27 mouse cellular contexts compared by ENCODE assay signal in the genomic region with DNA sequence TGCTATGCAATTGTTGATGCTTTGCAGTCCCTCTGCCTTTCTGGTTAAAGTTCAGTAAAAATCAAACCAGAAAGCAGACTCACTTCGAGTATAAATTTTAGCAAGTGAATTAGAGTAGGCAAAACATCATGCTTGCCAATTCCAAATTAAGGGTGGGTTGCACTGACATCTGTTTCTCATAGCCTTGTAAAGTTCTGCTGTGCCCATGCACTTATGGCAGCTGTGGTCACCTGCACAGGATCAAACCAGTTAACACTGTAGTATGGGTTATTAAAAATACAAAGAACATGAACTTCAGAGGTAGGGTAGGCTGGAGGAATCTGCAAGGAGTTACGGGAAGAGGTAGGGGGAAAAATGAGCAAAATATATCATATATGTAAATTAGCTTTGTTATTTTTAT. TPM values are rescaled to one million over a fixed set of nuclear protein-coding genes. Genes with fewer than 3 reads are reported as not detected.
DNase-seq lines count a peak whose midpoint lies in the region; ATAC-seq and TF ChIP-seq lines count a peak whose summit lies in the region.
"Had no signal": no experiment of that assay in that cellular context is flagged by ENCODE, and none has a peak within 500 bp of the region (broad histone marks: within the 10 kb centered on the region; RNA-seq: fewer than 3 reads in every experiment).

No protein-coding gene starts in this region.

- no peaks in the 10 kb centered on the region for H3K4me1 ChIP-seq in embryonic facial prominence, embryonic 11.5 days (ENCODE audit: control insufficient read depth, insufficient read depth, low read length)
- H3K4me1 ChIP-seq in embryonic facial prominence, embryonic 10.5 days, result no peaks in the 10 kb centered on the region
- 0 out of 2 replicates have a peak, but pooled peaks cover 8% of the 10 kb centered on the region for H3K4me1 ChIP-seq in limb, embryonic 11.5 days (ENCODE audit: control insufficient read depth, insufficient read depth, low read length)
- H3K4me1 ChIP-seq in limb, embryonic 10.5 days, result peaks cover 19% of the 10 kb centered on the region
- peaks cover 14% of the 10 kb centered on the region for H3K4me1 ChIP-seq in limb, embryonic 14.5 days (ENCODE audit: control insufficient read depth, insufficient read depth, low read length)
- H3K4me1 ChIP-seq in hindbrain, embryonic 16.5 days (ENCODE audit: control insufficient read depth, insufficient read depth, low read depth, low read length), result no peaks in the 10 kb centered on the region
- H3K4me1 ChIP-seq: forebrain, embryonic 15.5 days; heart, embryonic 10.5 days; intestine, embryonic 15.5 days had no signal

- WGBS in embryonic facial prominence, embryonic 11.5 days, result 54% methylated on average over 2 of the region's 2 CpGs
- 80% methylated on average over 2 of the region's 2 CpGs for WGBS in embryonic facial prominence, embryonic 10.5 days
- WGBS in limb, embryonic 11.5 days, result 47% methylated on average over 2 of the region's 2 CpGs
- WGBS in limb, embryonic 10.5 days, result 68% methylated on average over 2 of the region's 2 CpGs
- 22% methylated on average over 2 of the region's 2 CpGs for WGBS in limb, embryonic 14.5 days
- WGBS in hindbrain, embryonic 16.5 days, result 83% methylated on average over 2 of the region's 2 CpGs

- H3K36me3 ChIP-seq in embryonic facial prominence, embryonic 11.5 days (replicated peaks; ENCODE audit: control insufficient read depth, insufficient read depth, low read depth, low read length), result no peaks in the 10 kb centered on the region
- no peaks in the 10 kb centered on the region for H3K36me3 ChIP-seq in embryonic facial prominence, embryonic 10.5 days (replicated peaks)
- H3K36me3 ChIP-seq in limb, embryonic 11.5 days (ENCODE audit: control insufficient read depth, insufficient read depth, low read length), result no peaks in the 10 kb centered on the region
- no peaks in the 10 kb centered on the region for H3K36me3 ChIP-seq in limb, embryonic 10.5 days
- H3K36me3 ChIP-seq in limb, embryonic 14.5 days (ENCODE audit: control insufficient read depth, insufficient read depth, low read length), result no peaks in the 10 kb centered on the region
- H3K36me3 ChIP-seq in hindbrain, embryonic 16.5 days (ENCODE audit: control insufficient read depth, insufficient read depth, low read length), result no peaks in the 10 kb centered on the region
- H3K36me3 ChIP-seq: forebrain, embryonic 12.5 days; forebrain, embryonic 15.5 days; heart, embryonic 10.5 days; heart, embryonic 15.5 days; intestine, embryonic 15.5 days had no signal

- DNase-seq in embryonic facial prominence, embryonic 11.5 days (ENCODE audit: low spot score), result peak; percentile 16
- no peak for DNase-seq in embryonic facial prominence, embryonic 10.5 days (ENCODE audit: low spot score)
- DNase-seq in limb, embryonic 11.5 days (ENCODE audit: low spot score), result no peak
- DNase-seq in limb, embryonic 10.5 days (ENCODE audit: low spot score), result no peak
- peak; percentile 24 for DNase-seq in hindlimb bud, embryonic 11.5 days (ENCODE audit: extremely low spot score, low read depth, low spot score)
- DNase-seq in limb, embryonic 14.5 days (ENCODE audit: low spot score), result peak; percentile 38
- no peak for DNase-seq in kidney, postnatal 10 days
- DNase-seq: adrenal gland, postnatal 10 days; adrenal gland, postnatal 36 days; cerebellum, adult 18-20 months; cerebellum, adult 9-10 months; cerebellum, postnatal 14 days; gastrocnemius, postnatal 10 days; gastrocnemius, postnatal 36 days; heart, adult 2 months; heart, postnatal 10 days; heart, postnatal 4 days had no signal

- no peak overlapping the region for H3K9ac ChIP-seq in embryonic facial prominence, embryonic 11.5 days (replicated peaks; ENCODE audit: low read length)
- H3K9ac ChIP-seq in limb, embryonic 11.5 days (ENCODE audit: low read length), result no peak overlapping the region
- no peak overlapping the region for H3K9ac ChIP-seq in limb, embryonic 14.5 days (ENCODE audit: low read depth, low read length, severe bottlenecking)
- H3K9ac ChIP-seq in hindbrain, embryonic 16.5 days (ENCODE audit: low read depth, low read length), result no peak overlapping the region
- H3K9ac ChIP-seq: forebrain, embryonic 12.5 days; forebrain, embryonic 15.5 days; heart, embryonic 15.5 days; hindbrain, embryonic 14.5 days; intestine, embryonic 15.5 days had no signal

- TF ChIP-seq POLR2A in limb, embryonic 14.5 days (IDR thresholded peaks at IDR 0.05; ENCODE audit: borderline replicate concordance, extremely low read depth, insufficient read depth, insufficient read length), result no peak

- H3K27ac ChIP-seq in embryonic facial prominence, embryonic 11.5 days (replicated peaks; ENCODE audit: low read depth, low read length), result no peak overlapping the region
- H3K27ac ChIP-seq in embryonic facial prominence, embryonic 10.5 days (replicated peaks), result no peak overlapping the region
- no peak overlapping the region for H3K27ac ChIP-seq in limb, embryonic 11.5 days (replicated peaks; ENCODE audit: low read depth, low read length)
- no peak overlapping the region for H3K27ac ChIP-seq in limb, embryonic 10.5 days
- no peak overlapping the region for H3K27ac ChIP-seq in limb, embryonic 14.5 days (replicated peaks; ENCODE audit: low read depth, low read length)
- H3K27ac ChIP-seq in hindbrain, embryonic 16.5 days (ENCODE audit: low read depth, low read length), result no peak overlapping the region
- H3K27ac ChIP-seq: forebrain, embryonic 12.5 days; forebrain, embryonic 15.5 days; heart, adult 2 months; heart, embryonic 10.5 days; heart, embryonic 15.5 days; hindbrain, embryonic 14.5 days; intestine, embryonic 15.5 days had no signal

- H3K27me3 ChIP-seq in embryonic facial prominence, embryonic 11.5 days (ENCODE audit: control insufficient read depth, insufficient read depth, low read length), result no peaks in the 10 kb centered on the region
- H3K27me3 ChIP-seq in embryonic facial prominence, embryonic 10.5 days (replicated peaks; ENCODE audit: low read depth, poor library complexity, severe bottlenecking), result no peaks in the 10 kb centered on the region
- no peaks in the 10 kb centered on the region for H3K27me3 ChIP-seq in limb, embryonic 11.5 days (ENCODE audit: control insufficient read depth, insufficient read depth, low read length)
- H3K27me3 ChIP-seq in limb, embryonic 10.5 days (ENCODE audit: low read depth, poor library complexity, severe bottlenecking), result no peaks in the 10 kb centered on the region
- no peaks in the 10 kb centered on the region for H3K27me3 ChIP-seq in limb, embryonic 14.5 days (ENCODE audit: control insufficient read depth, insufficient read depth, low read length)
- H3K27me3 ChIP-seq in hindbrain, embryonic 16.5 days (replicated peaks; ENCODE audit: control insufficient read depth, insufficient read depth, low read length), result no peaks in the 10 kb centered on the region
- H3K27me3 ChIP-seq: forebrain, embryonic 12.5 days; forebrain, embryonic 15.5 days; heart, embryonic 15.5 days; intestine, embryonic 15.5 days had no signal

- H3K4me2 ChIP-seq in embryonic facial prominence, embryonic 11.5 days (ENCODE audit: low read depth, low read length), result no peak overlapping the region
- no peak overlapping the region for H3K4me2 ChIP-seq in limb, embryonic 11.5 days (ENCODE audit: low read depth, severe bottlenecking)
- no peak overlapping the region for H3K4me2 ChIP-seq in limb, embryonic 14.5 days (replicated peaks; ENCODE audit: low read depth, low read length, severe bottlenecking)
- no peak overlapping the region for H3K4me2 ChIP-seq in hindbrain, embryonic 16.5 days (ENCODE audit: low read length)
- H3K4me2 ChIP-seq: forebrain, embryonic 12.5 days; forebrain, embryonic 15.5 days; heart, embryonic 15.5 days; hindbrain, embryonic 14.5 days; intestine, embryonic 15.5 days had no signal

- no peak for ATAC-seq in embryonic facial prominence, embryonic 11.5 days (replicated peaks; ENCODE audit: insufficient number of reproducible peaks, low FRiP score, low TSS enrichment, low read depth)
- peak; percentile 75; the same call in 1 of the 2 replicates for ATAC-seq in limb, embryonic 11.5 days (ENCODE audit: insufficient number of reproducible peaks, low FRiP score, low TSS enrichment, low read depth)
- ATAC-seq in limb, embryonic 14.5 days (ENCODE audit: low FRiP score, low read depth), result no peak
- no peak for ATAC-seq in hindbrain, embryonic 16.5 days
- ATAC-seq: forebrain, embryonic 15.5 days; intestine, embryonic 15.5 days; Patski had no signal

- no peaks in the 10 kb centered on the region for H3K9me3 ChIP-seq in embryonic facial prominence, embryonic 11.5 days (replicated peaks; ENCODE audit: control insufficient read depth, low read length)
- no peaks in the 10 kb centered on the region for H3K9me3 ChIP-seq in embryonic facial prominence, embryonic 10.5 days
- no peaks in the 10 kb centered on the region for H3K9me3 ChIP-seq in limb, embryonic 11.5 days (ENCODE audit: control insufficient read depth, low read length)
- no peaks in the 10 kb centered on the region for H3K9me3 ChIP-seq in limb, embryonic 10.5 days (replicated peaks)
- no peaks in the 10 kb centered on the region for H3K9me3 ChIP-seq in limb, embryonic 14.5 days (ENCODE audit: control insufficient read depth, low read length)
- no peaks in the 10 kb centered on the region for H3K9me3 ChIP-seq in hindbrain, embryonic 16.5 days (ENCODE audit: control insufficient read depth, low read length)
- H3K9me3 ChIP-seq: forebrain, embryonic 12.5 days; forebrain, embryonic 15.5 days; heart, embryonic 10.5 days; heart, embryonic 15.5 days; intestine, embryonic 15.5 days had no signal

- no peak overlapping the region for H3K4me3 ChIP-seq in embryonic facial prominence, embryonic 11.5 days (ENCODE audit: low read depth, low read length)
- H3K4me3 ChIP-seq in embryonic facial prominence, embryonic 10.5 days, result no peak overlapping the region
- H3K4me3 ChIP-seq in limb, embryonic 11.5 days (ENCODE audit: low read depth, low read length), result no peak overlapping the region
- H3K4me3 ChIP-seq in limb, embryonic 10.5 days, result no peak overlapping the region
- H3K4me3 ChIP-seq in limb, embryonic 14.5 days (replicated peaks; ENCODE audit: low read length), result no peak overlapping the region
- no peak overlapping the region for H3K4me3 ChIP-seq in hindbrain, embryonic 16.5 days (ENCODE audit: low read length)
- H3K4me3 ChIP-seq: erythroblast, embryonic 14.5 days; forebrain, embryonic 12.5 days; forebrain, embryonic 15.5 days; heart, adult 2 months; heart, embryonic 10.5 days; heart, embryonic 15.5 days; intestine, embryonic 15.5 days had no signal

RNA-seq across cellular contexts. Expression of a gene that starts 46.3 kb away (rescaled TPM):
- polyA plus RNA-seq in embryonic facial prominence, embryonic 11.5 days (2014; fragmentation: Nextera tagmentation; extraction: Ambion mirVana), result not detected in 2 replicates
- not detected in 2 replicates for polyA plus RNA-seq in embryonic facial prominence, embryonic 10.5 days (2016; fragmentation: Nextera tagmentation; extraction: Ambion mirVana)
- not detected in 2 replicates for polyA plus RNA-seq in limb, embryonic 11.5 days (2014; fragmentation: Nextera tagmentation; extraction: Ambion mirVana)
- polyA plus RNA-seq in limb, embryonic 10.5 days (2016; fragmentation: Nextera tagmentation; extraction: Ambion mirVana), result not detected in 2 replicates
- not detected in 2 replicates for polyA plus RNA-seq in limb, embryonic 14.5 days (2012; rRNA removed)
- not detected in 2 replicates for polyA plus RNA-seq in limb, embryonic 14.5 days (2014; fragmentation: Nextera tagmentation; extraction: Ambion mirVana)
- polyA plus RNA-seq in hindbrain, embryonic 16.5 days (2015; fragmentation: Nextera tagmentation; extraction: Ambion mirVana), result not detected in 2 replicates
- polyA plus RNA-seq: erythroblast, embryonic 14.5 days; forebrain, embryonic 12.5 days; forebrain, embryonic 15.5 days; heart, adult 2 months; heart, embryonic 10.5 days; heart, embryonic 15.5 days; hindbrain, embryonic 11.5 days; hindbrain, embryonic 14.5 days; intestine, embryonic 15.5 days; Patski had no signal

Comparison
In these comparisons a context has a peak if more than half of its experiments do, and no peak if none do; other contexts are left out.
1. DNase-seq: peak in embryonic facial prominence, embryonic 11.5 days (single experiment), hindlimb bud, embryonic 11.5 days (single experiment) and limb, embryonic 14.5 days (single experiment); none in embryonic facial prominence, embryonic 10.5 days (single experiment), limb, embryonic 11.5 days (single experiment), limb, embryonic 10.5 days (single experiment) and kidney, postnatal 10 days (single experiment).